Mouse (Mus musculus): ENCODE results near the gene Tab1. TPM values are rescaled to one million over a fixed set of nuclear protein-coding genes. Genes with fewer than 3 reads are reported as not detected.

The Tab1 gene
- 49.3 and 55.3 TPM in 2 replicates for polyA plus RNA-seq (2012; rRNA removed)

GRCm38 (mm10) chr15:80132993-80133586, at the start of gene Tab1:
Gene Tab1 (plus strand): TSS chr15:80133127.
- DNase-seq (ENCODE audit: low read depth): peak; percentile 98
- peak; percentile 69; the same call in 1 of the 2 replicates for TF ChIP-seq POLR2A (IDR thresholded peaks at IDR 0.05; ENCODE audit: borderline replicate concordance, extremely low read depth, insufficient read depth, insufficient read length, poor library complexity, severe bottlenecking)
- peak; percentile 69 for TF ChIP-seq CTCF (IDR thresholded peaks at IDR 0.05; ENCODE audit: borderline replicate concordance, extremely low read depth, insufficient read depth, insufficient read length)

- DNase-seq (ENCODE audit: low read depth): peak; percentile 100
- TF ChIP-seq CTCF (IDR thresholded peaks at IDR 0.05; ENCODE audit: borderline replicate concordance, extremely low read depth, insufficient read depth, insufficient read length): no peak
- TF ChIP-seq POLR2A (IDR thresholded peaks at IDR 0.05; ENCODE audit: borderline replicate concordance, extremely low read depth, insufficient read depth, insufficient read length, poor library complexity, severe bottlenecking): peak; percentile 97; the same call in 1 of the 2 replicates
Measured at GRCm38 (mm10) chr15:80083276-80083731, 49.6 kb upstream of the Tab1 start.

- TF ChIP-seq POLR2A (IDR thresholded peaks at IDR 0.05; ENCODE audit: borderline replicate concordance, extremely low read depth, insufficient read depth, insufficient read length, poor library complexity, severe bottlenecking) (no peak), CTCF (IDR thresholded peaks at IDR 0.05; ENCODE audit: borderline replicate concordance, extremely low read depth, insufficient read depth, insufficient read length) (no peak)
- no peak for DNase-seq (ENCODE audit: low read depth)
Measured at GRCm38 (mm10) chr15:80083740-80084139, 49.2 kb upstream of the Tab1 start.

GRCm38 (mm10) chr15:80087406-80088012, 45.4 kb upstream of the Tab1 start:
- TF ChIP-seq POLR2A (IDR thresholded peaks at IDR 0.05; ENCODE audit: borderline replicate concordance, extremely low read depth, insufficient read depth, insufficient read length, poor library complexity, severe bottlenecking): no peak
- TF ChIP-seq CTCF (IDR thresholded peaks at IDR 0.05; ENCODE audit: borderline replicate concordance, extremely low read depth, insufficient read depth, insufficient read length): no peak

GRCm38 (mm10) chr15:80088637-80089036, 44.3 kb upstream of the Tab1 start:
- TF ChIP-seq CTCF (IDR thresholded peaks at IDR 0.05; ENCODE audit: borderline replicate concordance, extremely low read depth, insufficient read depth, insufficient read length) (peak; percentile 89), POLR2A (IDR thresholded peaks at IDR 0.05; ENCODE audit: borderline replicate concordance, extremely low read depth, insufficient read depth, insufficient read length, poor library complexity, severe bottlenecking) (no peak)
- peak; percentile 97 for DNase-seq (ENCODE audit: low read depth)

More at GRCm38 (mm10) chr15:80087406-80088012, 45.4 kb upstream of the Tab1 start:
- no peak for DNase-seq (ENCODE audit: low read depth)

GRCm38 (mm10) chr15:80090155-80090554, 42.8 kb upstream of the Tab1 start:
- no peak for TF ChIP-seq CTCF (IDR thresholded peaks at IDR 0.05; ENCODE audit: borderline replicate concordance, extremely low read depth, insufficient read depth, insufficient read length)
- no peak for TF ChIP-seq POLR2A (IDR thresholded peaks at IDR 0.05; ENCODE audit: borderline replicate concordance, extremely low read depth, insufficient read depth, insufficient read length, poor library complexity, severe bottlenecking)
- no peak for DNase-seq (ENCODE audit: low read depth)

GRCm38 (mm10) chr15:80090741-80091120, 42.2 kb upstream of the Tab1 start:
- no peak for TF ChIP-seq CTCF (IDR thresholded peaks at IDR 0.05; ENCODE audit: borderline replicate concordance, extremely low read depth, insufficient read depth, insufficient read length)
- peak; percentile 66 for DNase-seq (ENCODE audit: low read depth)

- peak; percentile 68; the same call in 1 of the 2 replicates for TF ChIP-seq POLR2A (IDR thresholded peaks at IDR 0.05; ENCODE audit: borderline replicate concordance, extremely low read depth, insufficient read depth, insufficient read length, poor library complexity, severe bottlenecking)
- peak; percentile 83 for TF ChIP-seq CTCF (IDR thresholded peaks at IDR 0.05; ENCODE audit: borderline replicate concordance, extremely low read depth, insufficient read depth, insufficient read length)
- DNase-seq (ENCODE audit: low read depth): peak; percentile 86
Measured at GRCm38 (mm10) chr15:80091121-80091955, 41.6 kb upstream of the Tab1 start, which contains the start of the genes Syngr1 and Rpl3. Gene Syngr1 (plus strand): TSS chr15:80091334. Gene Rpl3 (minus strand): TSS chr15:80091868.

- no peak for TF ChIP-seq POLR2A (IDR thresholded peaks at IDR 0.05; ENCODE audit: borderline replicate concordance, extremely low read depth, insufficient read depth, insufficient read length, poor library complexity, severe bottlenecking)
- TF ChIP-seq CTCF (IDR thresholded peaks at IDR 0.05; ENCODE audit: borderline replicate concordance, extremely low read depth, insufficient read depth, insufficient read length): no peak
- DNase-seq (ENCODE audit: low read depth): no peak
Measured at GRCm38 (mm10) chr15:80092041-80092441, 40.9 kb upstream of the Tab1 start.

- TF ChIP-seq CTCF (IDR thresholded peaks at IDR 0.05; ENCODE audit: borderline replicate concordance, extremely low read depth, insufficient read depth, insufficient read length): no peak
- no peak for TF ChIP-seq POLR2A (IDR thresholded peaks at IDR 0.05; ENCODE audit: borderline replicate concordance, extremely low read depth, insufficient read depth, insufficient read length, poor library complexity, severe bottlenecking)
- DNase-seq (ENCODE audit: low read depth): no peak
Measured at GRCm38 (mm10) chr15:80092599-80092998, 40.3 kb upstream of the Tab1 start.

GRCm38 (mm10) chr15:80094201-80094600, 38.7 kb upstream of the Tab1 start:
- no peak for DNase-seq (ENCODE audit: low read depth)
- no peak for TF ChIP-seq CTCF (IDR thresholded peaks at IDR 0.05; ENCODE audit: borderline replicate concordance, extremely low read depth, insufficient read depth, insufficient read length)
- TF ChIP-seq POLR2A (IDR thresholded peaks at IDR 0.05; ENCODE audit: borderline replicate concordance, extremely low read depth, insufficient read depth, insufficient read length, poor library complexity, severe bottlenecking): no peak

All from brain, embryonic 14.5 days (tissue).